Mouse (Mus musculus): ENCODE results near the gene Cog2.
A peak's percentile ranks its signal among the peaks of the same experiment; 100 is the strongest.

The Cog2 gene

GRCm38 (mm10) chr8:124571732-124572429, 51.3 kb downstream of the Cog2 start:
- peak; percentile 39 for DNase-seq

GRCm38 (mm10) chr8:124572430-124572775, 51.8 kb downstream of the Cog2 start:
- no peak for DNase-seq

GRCm38 (mm10) chr8:124573552-124574340, 53.2 kb downstream of the Cog2 start:
- peak; percentile 95 for DNase-seq

DNA sequence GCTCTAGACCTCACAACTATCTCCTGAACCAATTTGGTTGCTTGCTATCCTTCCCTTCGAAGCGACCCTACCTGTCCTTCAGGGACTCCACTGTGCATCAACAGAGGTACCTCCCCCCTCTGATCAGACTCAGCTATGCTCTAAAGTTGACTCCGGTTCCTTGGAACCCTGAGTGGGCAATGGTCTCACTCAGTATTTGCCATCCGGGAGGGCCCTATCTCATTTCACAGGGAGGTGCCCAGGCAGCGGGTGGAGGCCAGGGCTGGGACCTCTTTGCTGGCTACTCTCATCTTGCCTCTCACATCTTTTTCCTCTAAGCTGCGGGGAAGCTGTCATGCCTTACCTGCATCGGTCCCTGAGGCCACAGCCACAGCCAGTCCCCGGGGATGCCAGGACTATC, 55.2 kb downstream of the Cog2 start, which contains the start of gene Capn9:
Capn9 (plus strand) TSS at position 301 of the 400 bp plus-strand sequence.
- no peak for DNase-seq

DNA sequence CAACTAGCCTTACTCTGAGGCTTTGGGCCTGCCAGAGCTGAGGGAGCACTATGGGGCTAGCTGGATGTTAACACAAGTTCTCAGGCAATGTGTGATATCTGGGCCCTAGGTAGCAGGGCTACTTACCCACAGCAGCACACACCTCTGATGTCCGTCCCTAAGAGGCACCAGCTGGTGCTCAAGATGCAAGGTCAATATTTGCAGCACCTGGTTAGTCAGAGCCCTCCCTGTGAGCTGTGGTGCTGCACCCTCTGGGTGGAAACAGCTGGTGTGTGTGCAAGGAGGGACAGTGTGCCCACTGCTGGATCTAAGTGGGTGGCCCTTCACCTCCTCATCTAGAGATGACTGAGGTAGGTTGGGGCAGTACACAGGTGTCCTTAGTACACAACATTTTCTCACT, 56.2 kb downstream of the Cog2 start:
- no peak for DNase-seq

DNA sequence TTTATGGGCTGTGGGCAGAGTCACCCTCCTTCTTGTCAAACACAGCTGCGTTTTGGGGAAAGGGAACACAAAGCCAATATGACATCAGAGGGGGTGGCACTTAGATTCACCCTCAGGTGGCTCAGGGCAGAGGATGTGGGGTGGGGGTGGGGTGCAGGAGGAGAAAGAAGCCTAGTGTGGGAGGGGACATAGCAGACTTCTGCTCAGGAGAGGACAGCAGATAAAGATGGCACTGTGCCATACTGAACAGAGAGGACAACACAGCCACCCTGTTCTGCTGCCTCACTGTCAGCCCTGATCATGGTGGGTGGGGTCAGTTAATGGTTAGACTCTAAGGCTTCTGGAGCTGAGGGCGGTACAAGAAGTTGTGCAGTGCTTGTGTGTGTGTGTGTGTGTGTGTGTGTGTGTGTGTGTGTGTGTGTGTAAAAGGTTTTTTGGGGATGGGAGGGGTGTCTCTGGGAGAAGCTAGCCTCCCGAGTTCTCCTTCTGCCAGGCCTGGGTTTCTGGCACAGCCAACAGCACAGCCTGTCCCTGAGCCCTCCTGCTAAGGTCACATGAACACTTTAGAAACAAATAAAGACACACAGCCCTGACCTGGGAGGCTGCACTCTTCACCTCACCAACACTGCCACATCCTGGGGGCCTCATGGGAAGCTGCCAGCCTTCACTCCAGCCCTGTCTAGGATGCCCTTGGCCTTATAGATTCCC, 65.3 kb downstream of the Cog2 start:
- DNase-seq, result peak; percentile 19

DNA sequence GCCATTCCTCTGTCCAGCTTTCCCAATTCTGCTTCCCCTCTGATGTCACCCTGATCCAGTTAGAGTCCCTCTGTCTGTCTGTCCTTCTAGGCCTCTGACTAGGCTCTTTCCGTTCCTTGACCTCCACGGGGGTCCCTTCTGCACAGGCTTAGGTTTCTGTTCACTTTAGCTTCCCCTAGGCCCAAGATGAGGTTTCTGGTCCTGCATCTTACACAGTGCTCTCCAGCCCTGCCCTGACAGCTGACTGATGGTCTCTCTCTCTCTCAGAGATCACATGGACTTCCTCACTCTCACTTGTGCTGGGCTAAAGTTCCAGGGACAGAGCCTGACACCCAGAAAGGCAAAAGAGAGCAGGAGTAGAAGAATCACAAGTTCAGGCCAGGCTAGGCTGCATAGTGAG, 66.0 kb downstream of the Cog2 start:
- no peak for DNase-seq

DNA sequence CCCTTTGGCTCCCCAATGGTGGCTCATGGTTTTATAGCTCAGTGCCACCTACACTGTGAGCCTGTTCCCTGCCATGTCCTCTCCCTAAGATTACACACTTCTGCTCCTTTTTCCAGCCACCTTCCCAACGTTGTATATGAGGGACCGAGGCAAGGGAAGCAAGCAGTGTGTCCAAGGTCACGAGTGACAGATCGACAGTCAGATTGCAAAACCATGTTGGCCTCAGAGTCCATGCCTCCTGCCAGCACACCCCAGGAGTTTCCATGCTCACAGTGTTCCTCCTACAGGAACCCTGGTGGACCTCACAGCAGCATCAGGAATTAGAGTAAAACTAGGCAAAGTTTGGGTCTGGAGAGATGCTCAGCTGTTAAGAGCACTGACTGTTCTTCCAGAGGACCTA, 68.8 kb downstream of the Cog2 start:
- DNase-seq, result no peak

All from kidney, postnatal 10 days (tissue).